Mouse (Mus musculus): Measurements from ENCODE around the gene Gm4847.

Gene Gm4847

GRCm38 (mm10) chr1:166647593-166647992 is at the start of gene Gm4847:
Gene Gm4847, minus strand, starts transcription at chr1:166647693.
- DNase-seq, result no peak

GRCm38 (mm10) chr1:166681745-166682144 is 34.3 kb upstream of the Gm4847 start, which contains the start of gene Fmo9:
Gene Fmo9, minus strand, starts transcription at chr1:166681845.
- DNase-seq, result no peak

- DNase-seq, result no peak
Observed at GRCm38 (mm10) chr1:166669264-166669663, 21.8 kb upstream of the Gm4847 start.

- DNase-seq, result no peak
Observed at GRCm38 (mm10) chr1:166660800-166661199, 13.3 kb upstream of the Gm4847 start.

Data from layer of hippocampus, adult 9-11 months (tissue).